Mouse (Mus musculus): ENCODE results near the gene Mpeg1. TPM values are rescaled to one million over a fixed set of nuclear protein-coding genes. Genes with fewer than 3 reads are reported as not detected.
A peak's percentile ranks its signal among the peaks of the same experiment; 100 is the strongest.

Gene Mpeg1
- total RNA-seq, 2 experiments from 2014 or later, result 54.8 to 62.2 TPM

- ATAC-seq (replicated peaks; ENCODE audit: poor library complexity, severe bottlenecking), result no peak
Measured at GRCm38 (mm10) chr19:12488969-12489674, 28.5 kb downstream of the Mpeg1 start.

DNA sequence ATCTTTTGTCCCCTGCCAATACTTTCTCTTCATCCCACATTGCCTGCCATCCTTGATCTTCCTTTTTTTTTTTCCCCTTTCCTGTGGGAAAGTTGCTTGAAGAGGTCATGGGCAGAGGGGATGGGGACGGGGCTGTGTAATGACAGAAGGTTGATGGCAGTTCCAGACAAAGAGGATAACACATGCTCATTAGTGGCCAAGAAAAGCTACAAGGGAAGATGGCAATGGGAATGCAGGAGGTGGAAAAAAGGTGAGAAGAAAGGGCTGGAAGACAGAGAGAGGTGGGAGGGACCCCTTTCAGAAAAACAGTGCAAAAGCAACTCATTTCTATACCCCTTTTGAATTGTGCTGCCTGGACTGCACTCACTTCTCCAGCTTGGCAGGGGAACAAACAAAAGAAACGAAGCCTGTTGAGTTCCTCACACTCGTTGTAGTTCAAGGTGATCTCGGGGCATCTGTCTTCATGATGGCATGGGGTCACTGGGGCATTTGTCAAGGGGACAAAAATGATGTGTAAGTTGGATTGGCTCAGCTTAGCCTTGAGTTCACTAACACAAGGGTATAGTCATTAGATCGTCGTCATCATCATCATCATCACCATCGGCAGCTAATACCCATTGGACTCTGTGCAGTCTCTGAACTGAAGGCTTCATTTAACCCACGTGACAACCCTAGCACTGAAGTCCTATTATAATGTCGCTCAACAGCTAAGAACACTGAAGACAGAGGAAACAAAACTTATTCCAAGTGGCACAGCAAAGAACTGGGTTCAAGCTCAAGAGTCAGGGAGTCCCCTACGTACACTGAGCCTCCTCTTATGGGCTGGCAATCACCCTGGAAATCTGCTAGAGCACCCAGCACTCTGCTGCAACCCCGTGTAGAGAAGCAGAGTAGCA is 29.3 kb downstream of the Mpeg1 start:
- no peak for ATAC-seq (replicated peaks; ENCODE audit: poor library complexity, severe bottlenecking)

GRCm38 (mm10) chr19:12491636-12492035 is 31.1 kb downstream of the Mpeg1 start:
- no peak for ATAC-seq (replicated peaks; ENCODE audit: poor library complexity, severe bottlenecking)

GRCm38 (mm10) chr19:12493453-12494186 is 33.0 kb downstream of the Mpeg1 start:
- no peak for ATAC-seq (replicated peaks; ENCODE audit: poor library complexity, severe bottlenecking)

GRCm38 (mm10) chr19:12494187-12494458 is 33.5 kb downstream of the Mpeg1 start:
- ATAC-seq (replicated peaks; ENCODE audit: poor library complexity, severe bottlenecking), result no peak

DNA sequence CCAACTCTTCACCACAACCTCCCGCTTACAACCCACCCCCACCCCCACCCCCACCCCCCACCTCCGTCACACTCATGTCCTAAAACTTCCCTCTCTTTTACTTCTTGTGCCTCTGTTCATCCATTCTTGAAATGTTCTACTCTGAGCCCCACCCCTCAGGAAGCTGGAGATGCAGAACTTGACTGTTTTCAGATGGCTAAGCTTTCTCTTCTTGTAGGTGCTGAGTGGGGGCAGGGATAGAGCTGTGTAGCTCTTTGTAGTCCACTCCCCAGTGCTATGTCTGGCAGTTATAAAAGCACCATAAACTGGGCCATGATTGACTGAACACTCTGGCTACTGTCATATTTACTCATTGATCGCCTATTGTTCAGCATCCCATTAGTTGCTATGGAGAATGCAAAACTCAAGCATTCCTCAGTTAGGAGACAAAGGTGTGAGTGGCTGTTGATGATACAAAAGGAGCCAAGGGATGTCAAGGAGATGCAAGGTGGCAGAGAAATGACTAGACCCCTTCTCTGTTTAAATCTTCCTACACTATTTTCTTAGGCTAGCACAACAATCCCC is 34.5 kb downstream of the Mpeg1 start:
- ATAC-seq (replicated peaks; ENCODE audit: poor library complexity, severe bottlenecking), result 0 out of 2 replicates have a peak, but pooled peaks have one; percentile 4

- no peak for ATAC-seq (replicated peaks; ENCODE audit: poor library complexity, severe bottlenecking)
Measured at GRCm38 (mm10) chr19:12496241-12496640, 35.7 kb downstream of the Mpeg1 start.

- no peak for ATAC-seq (replicated peaks; ENCODE audit: poor library complexity, severe bottlenecking)
Measured at GRCm38 (mm10) chr19:12497909-12498308, 37.3 kb downstream of the Mpeg1 start.

GRCm38 (mm10) chr19:12498321-12498720 is 37.7 kb downstream of the Mpeg1 start:
- no peak for ATAC-seq (replicated peaks; ENCODE audit: poor library complexity, severe bottlenecking)

- ATAC-seq (replicated peaks; ENCODE audit: poor library complexity, severe bottlenecking), result no peak
Measured at GRCm38 (mm10) chr19:12498941-12499340, 38.4 kb downstream of the Mpeg1 start.

- ATAC-seq (replicated peaks; ENCODE audit: poor library complexity, severe bottlenecking), result no peak
Measured at GRCm38 (mm10) chr19:12499485-12499884, 38.9 kb downstream of the Mpeg1 start.

DNA sequence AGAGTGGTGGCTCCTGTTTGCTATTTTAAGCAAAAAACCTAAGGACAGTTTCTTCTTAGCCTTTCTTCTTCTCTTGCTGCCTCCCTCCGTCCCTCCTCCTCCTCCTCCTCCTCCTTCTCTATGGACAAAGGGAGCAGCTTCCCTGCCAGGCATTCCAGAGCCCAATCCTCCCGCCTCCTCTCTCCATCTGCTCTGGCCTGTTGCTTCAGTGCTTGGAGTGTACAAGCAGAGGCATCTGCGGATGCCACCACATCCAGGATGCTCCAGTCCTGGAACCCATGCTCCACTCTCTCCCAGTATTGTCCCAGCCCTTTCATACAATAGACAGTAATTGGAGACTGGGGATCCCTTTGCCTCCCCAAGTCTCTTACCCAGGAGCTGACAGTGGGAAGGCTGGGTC is 39.5 kb downstream of the Mpeg1 start:
- ATAC-seq (replicated peaks; ENCODE audit: poor library complexity, severe bottlenecking), result no peak

DNA sequence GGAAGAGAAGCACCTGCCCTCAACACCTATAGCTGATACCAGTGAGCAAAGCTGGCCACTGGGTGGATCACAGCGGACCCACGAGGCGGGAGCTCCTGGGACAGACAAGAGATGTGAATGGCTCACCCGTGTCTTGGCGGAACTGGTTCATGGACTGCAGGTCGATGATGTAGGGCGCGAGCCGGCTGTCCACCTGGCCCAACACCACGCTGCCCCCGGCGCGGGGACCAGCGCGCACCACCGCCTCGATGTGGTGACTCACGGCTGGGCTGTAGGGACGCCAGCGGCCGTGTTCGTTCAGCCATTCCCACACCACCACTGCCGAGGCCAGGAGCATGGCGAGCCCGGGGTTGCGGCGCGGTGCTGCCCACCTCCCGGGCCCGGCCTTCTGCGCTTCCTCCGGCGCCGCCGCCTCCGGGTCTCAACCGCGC is 40.3 kb downstream of the Mpeg1 start:
- peak; percentile 19 for ATAC-seq (replicated peaks; ENCODE audit: poor library complexity, severe bottlenecking)

DNA sequence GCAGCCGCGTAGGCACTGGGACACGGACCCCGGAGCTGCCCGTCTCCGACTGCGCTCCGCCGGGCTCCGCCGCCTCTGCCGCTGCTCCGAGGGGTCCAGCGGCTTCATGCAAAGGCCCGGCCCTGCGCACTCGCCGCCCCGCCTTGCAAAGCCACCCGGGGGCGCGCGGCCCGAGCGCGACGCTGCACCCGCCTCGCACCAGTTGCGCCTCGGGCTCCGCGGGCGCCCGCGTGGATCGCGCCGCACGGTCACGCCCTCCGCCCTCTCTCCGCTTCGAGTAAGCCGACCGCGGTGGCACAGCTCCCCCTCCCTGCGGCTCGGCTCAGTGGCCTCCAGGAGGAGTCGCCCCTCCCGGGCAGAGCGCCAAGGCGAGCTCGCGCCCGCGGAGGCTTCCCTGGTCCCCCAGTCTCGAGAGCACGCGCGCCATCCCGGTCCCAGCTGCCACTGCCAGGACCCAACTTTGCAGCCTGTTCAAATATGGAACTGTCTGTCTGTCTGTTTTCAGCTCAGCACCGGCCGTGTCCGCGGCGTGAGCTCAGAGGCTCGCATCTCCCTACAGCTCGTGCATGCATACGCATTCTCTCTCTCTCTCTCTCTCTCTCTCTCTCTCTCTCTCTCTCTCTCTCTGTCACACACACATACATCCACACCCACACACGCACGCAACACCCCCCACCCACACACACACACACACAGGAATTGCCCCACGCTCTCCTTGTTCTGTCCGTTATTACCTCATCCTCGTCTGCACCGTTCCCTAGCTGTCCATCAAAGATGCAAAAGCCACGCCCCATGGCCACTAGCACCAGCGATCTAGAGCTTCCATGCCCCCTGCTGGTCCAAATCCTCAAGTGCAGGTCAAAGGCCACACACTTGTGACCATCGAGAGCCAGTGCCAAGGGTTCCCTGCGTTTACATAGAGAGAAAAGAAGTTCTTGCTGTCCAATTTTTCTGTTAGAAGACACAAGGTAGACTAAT is 41.1 kb downstream of the Mpeg1 start, which contains the start of gene Dtx4:
Gene Dtx4 (minus strand): TSS at position 85 of the 978 bp plus-strand sequence.
- ATAC-seq (replicated peaks; ENCODE audit: poor library complexity, severe bottlenecking), result peak; percentile 85

DNA sequence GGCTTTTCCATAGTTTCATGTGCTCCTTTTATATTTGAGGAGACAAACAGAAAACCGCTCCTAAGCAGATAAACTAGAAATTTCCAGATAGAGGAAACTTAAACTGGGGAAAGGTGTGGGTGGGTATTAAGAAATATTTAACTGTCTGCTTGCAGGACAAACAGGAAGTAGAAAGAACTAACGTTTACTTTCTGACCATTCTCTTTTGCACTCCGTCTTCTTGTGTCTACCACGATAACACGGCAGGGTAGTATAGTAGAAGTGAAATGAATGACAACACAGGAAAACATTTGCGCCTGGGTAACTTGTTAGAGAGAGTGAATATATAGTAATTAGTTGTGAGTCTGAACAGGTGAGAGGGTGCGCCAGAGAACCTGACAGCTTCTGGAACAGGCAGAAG is 42.2 kb downstream of the Mpeg1 start:
- ATAC-seq (replicated peaks; ENCODE audit: poor library complexity, severe bottlenecking), result peak; percentile 12; the same call in 1 of the 2 replicates

DNA sequence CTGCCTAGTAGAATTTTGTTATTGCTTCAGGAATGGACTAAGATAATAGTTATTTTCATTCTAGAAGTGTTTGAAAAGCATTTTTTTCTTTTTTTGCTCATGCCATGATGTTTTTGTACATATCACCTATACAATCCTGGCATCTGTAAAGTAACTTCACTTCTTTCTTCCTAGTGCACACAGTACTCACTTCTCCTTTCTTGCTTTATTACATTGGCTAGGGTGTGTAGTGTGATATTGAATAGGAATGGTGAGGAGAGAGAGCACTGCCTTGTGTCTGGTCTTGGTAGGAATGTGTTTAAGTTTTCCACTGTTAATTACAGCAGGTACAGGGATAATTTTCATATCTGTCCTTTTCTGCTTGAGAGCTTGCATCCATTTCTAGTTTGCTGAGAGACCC is 54.0 kb downstream of the Mpeg1 start:
- 0 out of 2 replicates have a peak, but pooled peaks have one; percentile 53 for ATAC-seq (replicated peaks; ENCODE audit: poor library complexity, severe bottlenecking)
